Mouse (Mus musculus) embryonic fibroblast, embryonic 13.5 days (primary cell): ENCODE data around the gene Gm10563. TPM values are rescaled to one million over a fixed set of nuclear protein-coding genes. Genes with fewer than 3 reads are reported as not detected.

Source experiments
- H3K27ac ChIP-seq: 2 replicates; pipeline ENCODE4 v1.5.1; 2012; ENCODE audit warnings: low read length, control low read depth, inconsistent platforms; ENCODE audit not compliant: insufficient read depth
- H3K4me1 ChIP-seq: 2 replicates; pipeline ENCODE4 v1.6.1; 2011; ENCODE audit warnings: low read length; ENCODE audit not compliant: control insufficient read depth, insufficient read depth
- H3K4me3 ChIP-seq: 2 replicates; pipeline ENCODE4 v1.5.1; 2011; ENCODE audit warnings: mild to moderate bottlenecking, control low read depth, low read length; ENCODE audit not compliant: insufficient read depth
- CTCF ChIP-seq: IDR thresholded peaks from 2 replicates; pipeline ENCODE4 v1.5.1; 2011; ENCODE audit warnings: mild to moderate bottlenecking, control low read depth, low read length, moderate library complexity, borderline replicate concordance; ENCODE audit not compliant: insufficient read depth
- POLR2A ChIP-seq: IDR thresholded peaks from 2 replicates; pipeline ENCODE4 v1.6.1; 2011; ENCODE audit warnings: low read depth, mild to moderate bottlenecking, control low read depth, low read length, moderate library complexity
- polyA plus RNA-seq: library from polyadenylated mRNA; stranded (reverse); fragments of >200 nt; gene quantifications from 2 replicates; pipeline ENCODE4 v1.2.4, GENCODE M21; 2011; ENCODE audit warnings: low read depth; ENCODE audit not compliant: missing spikeins, insufficient read length

Gene Gm10563
- polyA plus RNA-seq, 1 experiment = not detected

DNA sequence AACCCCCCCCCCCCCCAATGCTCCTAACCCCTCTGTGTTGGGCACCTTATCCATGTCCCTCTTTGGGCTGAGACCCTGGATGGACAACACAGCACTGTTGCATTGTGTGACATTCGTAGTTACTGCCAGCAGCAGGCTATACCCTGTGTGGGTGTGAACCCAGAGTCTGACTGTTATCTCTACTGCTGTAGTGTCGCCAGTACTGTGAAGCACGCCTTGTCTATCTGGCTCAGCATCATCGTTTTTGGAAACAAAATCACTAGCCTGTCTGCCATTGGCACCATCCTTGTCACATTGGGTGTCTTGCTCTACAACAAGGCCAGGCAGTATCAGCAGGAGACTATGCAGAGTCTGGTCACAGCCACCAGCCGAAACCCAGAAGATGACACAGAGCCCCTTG is 26.9 kb downstream of the Gm10563 start:
- TF ChIP-seq POLR2A (no peak), CTCF (no peak)
- no peak overlapping the region for H3K4me3 ChIP-seq
- no peak overlapping the region for H3K27ac ChIP-seq
- no peaks in the 10 kb centered on the region for H3K4me1 ChIP-seq

DNA sequence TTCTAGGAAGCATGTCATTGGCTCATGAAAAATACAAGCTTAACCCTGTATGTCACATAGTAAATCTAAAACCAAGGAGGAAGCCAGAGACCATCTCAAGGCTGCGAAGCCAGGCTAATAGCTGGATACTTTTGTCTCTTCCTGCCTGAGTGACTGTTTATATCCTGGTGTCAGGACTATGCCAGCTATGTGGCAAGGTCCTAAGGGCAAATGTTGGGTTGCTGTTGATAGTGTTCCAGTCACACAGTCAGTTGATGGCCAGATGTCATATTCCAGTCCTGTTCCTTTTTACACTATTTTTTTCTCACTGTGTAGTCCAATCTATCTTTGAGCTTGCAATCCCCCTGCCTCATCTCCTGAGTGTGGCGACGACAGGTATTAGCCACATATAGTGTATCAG is 31.9 kb downstream of the Gm10563 start:
- no peaks in the 10 kb centered on the region for H3K4me1 ChIP-seq
- no peak overlapping the region for H3K27ac ChIP-seq
- no peak for TF ChIP-seq POLR2A
- no peak for TF ChIP-seq CTCF
- no peak overlapping the region for H3K4me3 ChIP-seq

DNA sequence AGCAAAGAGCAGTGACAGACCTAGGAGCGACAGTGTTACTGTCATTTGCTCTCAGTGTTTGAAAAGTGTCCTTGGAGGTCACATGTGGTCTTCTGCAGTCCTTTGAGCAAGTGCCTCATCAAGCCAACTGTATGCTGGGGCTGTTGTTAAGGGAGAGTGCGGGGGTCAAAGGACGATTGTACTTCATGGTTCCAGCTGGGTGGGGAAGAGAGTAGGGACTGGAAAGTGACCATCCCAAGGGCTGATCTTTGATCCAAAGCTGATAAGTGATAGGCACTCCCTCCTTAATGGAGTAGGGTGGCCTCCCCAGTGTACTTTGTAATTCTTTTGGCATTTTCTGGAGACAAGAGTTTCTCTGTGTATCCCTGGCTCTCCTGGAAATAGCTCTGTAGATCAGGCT is 33.3 kb downstream of the Gm10563 start:
- TF ChIP-seq POLR2A = no peak
- TF ChIP-seq CTCF = no peak
- no peaks in the 10 kb centered on the region for H3K4me1 ChIP-seq
- no peak overlapping the region for H3K4me3 ChIP-seq
- no peak overlapping the region for H3K27ac ChIP-seq

DNA sequence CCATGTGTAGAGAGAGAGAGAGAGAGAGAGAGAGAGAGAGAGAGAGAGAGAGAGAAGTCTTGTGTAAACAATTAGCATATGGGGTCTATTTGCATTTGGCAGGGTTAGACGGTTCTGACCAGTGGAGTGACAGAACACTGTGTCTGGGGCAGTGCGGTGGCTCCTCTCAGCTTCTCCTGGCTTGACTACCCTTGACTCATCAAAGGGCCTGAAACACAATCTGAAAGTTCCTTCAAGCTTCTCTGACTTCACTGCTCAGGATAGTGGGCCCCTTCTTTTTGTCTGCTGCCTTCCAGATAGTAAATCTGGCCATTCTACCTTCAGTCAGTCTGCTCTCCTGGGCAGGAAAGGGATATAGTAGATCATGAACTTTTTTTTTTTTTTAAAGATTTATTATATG is 38.4 kb downstream of the Gm10563 start:
- Histone ChIP-seq H3K4me1 (no peaks in the 10 kb centered on the region; the same call in none of the 2 replicates), H3K4me3 (no peak overlapping the region), H3K27ac (no peak overlapping the region)
- TF ChIP-seq POLR2A (no peak), CTCF (no peak)

DNA sequence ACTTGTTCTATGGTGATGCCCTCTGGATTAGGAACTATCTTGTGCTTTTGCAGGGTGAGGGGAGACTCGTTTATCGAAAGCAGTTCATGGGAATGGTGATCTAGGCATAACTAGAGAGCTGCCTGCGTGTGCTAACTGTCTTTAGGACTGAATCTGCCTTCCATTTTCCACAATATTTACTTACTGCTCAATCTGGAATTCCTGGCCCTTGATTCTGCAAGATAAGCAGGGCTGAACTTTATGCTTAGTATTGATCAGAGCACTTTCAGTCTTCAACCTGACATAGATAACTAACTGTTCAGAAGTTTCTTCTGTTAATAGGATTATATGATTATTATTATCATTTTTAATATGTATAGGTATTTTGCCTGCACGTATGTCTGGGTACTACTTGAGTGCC is 40.1 kb downstream of the Gm10563 start:
- H3K4me3 ChIP-seq = no peak overlapping the region
- H3K4me1 ChIP-seq = no peaks in the 10 kb centered on the region; the same call in none of the 2 replicates
- TF ChIP-seq CTCF (no peak), POLR2A (no peak)
- H3K27ac ChIP-seq = no peak overlapping the region

DNA sequence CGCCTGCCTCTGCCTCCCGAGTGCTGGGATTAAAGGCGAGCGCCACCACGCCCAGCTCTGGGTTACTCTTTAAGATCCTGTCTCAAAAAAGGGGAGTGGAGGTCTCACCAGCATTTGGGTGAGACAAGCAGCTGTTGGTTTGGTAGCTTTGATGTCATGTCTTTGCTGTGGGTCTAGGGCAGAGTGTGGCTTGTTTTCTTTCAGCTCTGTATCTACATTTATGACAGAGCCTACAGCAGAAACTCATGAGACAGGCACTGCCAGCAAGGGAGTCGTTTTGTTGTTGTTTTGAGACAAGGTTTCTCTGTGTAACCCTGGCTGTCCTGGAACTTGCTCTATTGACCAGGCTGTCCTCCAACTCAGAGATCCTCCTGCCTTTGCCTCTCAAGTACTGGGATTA is 41.4 kb downstream of the Gm10563 start:
- H3K4me3 ChIP-seq = no peak overlapping the region
- H3K4me1 ChIP-seq = no peaks in the 10 kb centered on the region; the same call in none of the 2 replicates
- no peak overlapping the region for H3K27ac ChIP-seq
- no peak for TF ChIP-seq POLR2A
- TF ChIP-seq CTCF = no peak

DNA sequence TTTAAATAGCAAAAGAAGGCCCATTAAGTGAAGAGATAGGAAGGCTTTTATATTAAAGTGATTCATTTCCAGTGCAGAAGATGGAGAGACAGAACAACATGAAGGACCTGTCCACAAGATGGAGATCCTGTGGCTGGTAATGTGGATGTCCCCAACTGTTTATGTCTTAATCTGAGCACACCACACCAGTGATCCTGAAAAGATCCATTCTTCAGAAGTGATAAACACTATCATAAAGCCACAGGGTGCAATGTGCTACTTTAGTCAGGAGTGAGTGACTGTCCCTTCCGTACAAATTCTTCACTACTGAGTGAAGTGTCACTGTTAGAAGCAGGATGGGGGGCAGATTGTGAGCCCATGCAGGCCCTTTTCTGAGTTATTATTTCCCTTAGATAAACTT is 42.5 kb downstream of the Gm10563 start:
- no peak overlapping the region for H3K27ac ChIP-seq
- peak overlapping the region; percentile 79 for H3K4me3 ChIP-seq
- no peaks in the 10 kb centered on the region; the same call in none of the 2 replicates for H3K4me1 ChIP-seq
- TF ChIP-seq CTCF (no peak), POLR2A (no peak)

DNA sequence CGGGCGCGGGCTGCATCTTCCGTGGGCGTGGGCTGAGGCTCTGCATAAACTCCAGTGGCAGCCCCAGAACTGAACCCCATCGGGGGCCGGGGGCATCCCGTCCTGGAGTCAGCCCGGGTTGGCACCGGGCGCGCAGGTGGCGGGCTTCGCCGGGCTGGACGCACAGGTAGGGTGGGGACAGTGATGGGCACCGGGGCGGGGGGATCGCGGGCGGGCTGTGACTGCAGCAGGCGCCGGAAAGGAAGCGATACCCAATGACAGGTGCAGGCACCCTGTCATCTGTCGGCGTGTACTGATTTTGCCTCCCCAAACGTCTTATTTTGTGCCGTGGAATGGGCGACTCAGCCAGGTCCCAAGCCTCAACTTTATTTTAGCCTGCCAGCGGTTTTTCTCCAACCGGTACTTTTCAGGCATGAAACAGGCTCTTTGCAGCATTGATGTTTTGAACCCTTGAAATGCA is 43.2 kb downstream of the Gm10563 start:
- TF ChIP-seq POLR2A = no peak; the same call in 1 of the 2 replicates
- no peak for TF ChIP-seq CTCF
- no peak overlapping the region for H3K27ac ChIP-seq
- no peaks in the 10 kb centered on the region; the same call in none of the 2 replicates for H3K4me1 ChIP-seq
- peak overlapping the region; percentile 79 for H3K4me3 ChIP-seq

DNA sequence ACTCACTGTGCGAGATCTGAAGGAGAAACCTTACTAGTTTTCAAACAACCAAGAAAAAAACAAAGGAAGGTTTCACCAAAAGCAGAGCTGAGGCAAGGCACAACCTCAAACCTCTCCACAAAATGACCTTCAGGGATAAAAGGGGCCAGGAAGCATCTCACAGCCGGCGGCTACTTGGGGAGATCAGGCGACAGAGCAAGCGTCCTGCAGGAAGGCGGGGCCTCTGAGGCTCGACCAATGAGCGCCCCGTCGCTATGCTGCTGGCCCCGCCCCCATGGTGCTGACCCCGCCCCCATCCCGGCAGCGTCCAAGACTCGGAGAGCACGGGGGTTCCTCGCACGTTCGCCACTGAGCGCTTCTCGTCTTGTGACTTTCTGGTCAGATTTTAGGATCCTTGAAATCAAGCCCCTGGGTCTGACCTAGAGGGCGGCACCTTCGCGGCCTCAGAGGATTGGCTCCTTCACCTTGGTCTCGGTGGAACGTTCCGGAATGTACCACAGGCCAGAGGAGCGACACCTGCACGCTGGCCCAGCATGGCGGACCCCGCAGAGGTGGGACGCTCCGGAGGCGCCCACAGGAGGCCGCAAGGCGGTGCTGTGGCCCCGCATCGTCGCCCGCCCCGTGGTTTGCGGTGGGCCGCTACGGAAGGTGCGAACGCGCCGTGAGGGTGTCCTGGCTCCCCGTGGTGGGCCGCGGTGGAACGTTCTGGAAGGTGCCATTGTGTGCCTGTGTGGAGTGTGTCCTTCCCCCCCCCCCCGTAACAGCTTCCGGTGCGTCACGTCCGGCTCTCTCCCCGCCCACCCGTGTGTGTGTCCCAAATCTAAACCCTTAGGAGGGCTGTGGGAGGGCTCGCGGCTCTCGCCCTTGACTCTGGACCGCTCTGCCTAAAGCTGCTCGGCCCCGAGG is 43.9 kb downstream of the Gm10563 start, which contains the start of gene Slc35e2:
Gene Slc35e2, plus strand, starts transcription at position 326 of the 906 bp plus-strand sequence.
- TF ChIP-seq POLR2A (peak; percentile 88), CTCF (no peak)
- Histone ChIP-seq H3K27ac (peak within 1 kb of the TSS; percentile 88), H3K4me1 (no peaks in the 10 kb centered on the region; the same call in none of the 2 replicates), H3K4me3 (peak within 1 kb of the TSS; percentile 79)
